Mouse (Mus musculus): ENCODE data around the gene Exoc2. TPM values are rescaled to one million over a fixed set of nuclear protein-coding genes. Genes with fewer than 3 reads are reported as not detected.

The Exoc2 gene
- 32.2 TPM for polyA plus RNA-seq (2021)

DNA sequence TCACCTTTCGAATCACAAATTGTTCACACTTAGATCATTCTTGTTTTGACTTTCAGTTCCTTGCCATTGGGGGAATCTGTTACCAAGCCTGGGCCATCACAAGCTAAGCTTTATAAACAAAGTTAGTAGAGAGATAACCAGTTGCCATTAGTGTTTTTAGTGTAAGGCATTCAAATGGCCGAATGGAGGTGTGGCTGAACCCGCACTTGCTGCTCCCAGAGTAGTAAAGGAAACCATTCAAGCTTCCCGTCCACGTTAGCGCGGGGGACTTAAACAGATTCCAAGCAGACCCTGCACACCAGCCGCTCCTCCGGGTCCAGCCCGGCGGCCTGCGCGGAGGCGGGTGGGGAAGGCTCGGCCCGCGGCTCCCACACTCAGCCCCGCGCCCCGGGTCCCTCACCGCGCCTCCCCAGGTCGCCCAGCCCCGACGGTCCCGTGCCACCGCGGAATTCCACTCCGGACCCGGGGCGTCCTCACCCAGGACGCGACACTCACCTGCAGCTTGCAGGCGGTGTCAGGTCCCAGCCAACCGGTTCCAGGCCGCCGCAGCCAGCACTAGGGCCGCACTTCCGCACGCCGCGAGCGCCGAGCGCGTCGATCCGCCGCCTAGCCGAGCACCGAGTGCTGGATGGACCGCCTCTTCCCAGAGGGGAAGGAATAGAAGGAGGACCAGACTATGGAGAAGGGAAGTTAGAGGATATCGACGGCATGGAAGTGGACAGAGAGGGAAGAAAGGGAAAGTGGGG lies at the start of gene Exoc2, which contains the start of gene Gm5447:
Gene Exoc2 (minus strand): TSS at position 593 of the 746 bp plus-strand sequence.
Gene Gm5447 (plus strand): TSS at position 704 of the 746 bp plus-strand sequence.
- no peak for DNase-seq (ENCODE audit: low read depth, low spot score)
- in situ Hi-C loops (cut with MboI; ENCODE audit: low pct_unique_long_range_greater_than_20kb), result no loop called here
- no peak for TF ChIP-seq CTCF (IDR thresholded peaks at IDR 0.05)

DNA sequence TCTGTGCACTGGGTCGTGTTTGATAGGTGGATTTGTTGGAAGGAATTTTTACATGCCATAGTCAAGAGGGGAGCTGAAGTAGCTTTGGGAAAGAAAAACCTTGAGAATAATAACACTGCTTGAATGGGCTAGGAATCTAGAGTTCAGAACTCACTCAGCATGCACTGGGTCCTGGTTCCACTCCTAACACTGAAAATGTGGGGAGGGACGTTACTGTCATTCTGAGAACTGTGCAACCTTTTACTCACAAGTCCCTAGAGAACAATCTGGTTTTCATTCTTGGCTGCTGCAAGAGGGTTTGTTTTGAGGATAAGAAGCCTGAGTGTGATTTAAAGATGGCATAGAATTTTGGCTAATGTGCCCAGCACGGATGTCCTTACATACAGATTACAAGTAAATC lies 49.8 kb upstream of the Exoc2 start:
- no peak for TF ChIP-seq CTCF (IDR thresholded peaks at IDR 0.05)
- POLR2A ChIA-PET, result no interaction called here

More for the DNA sequence above, at the start of gene Exoc2, which contains the start of gene Gm5447:
- CTCF ChIA-PET, result no interaction called here
- ATAC-seq, result peak; percentile 91
- POLR2A ChIA-PET, result interaction anchor here (1.3 kb wide), 1 partner anchor 11 kb away, joined by 3 read pairs; no protein-coding TSS in a partner anchor
- no peaks in the 10 kb centered on the region for H3K27me3 ChIP-seq

GRCm38 (mm10) chr13:31021927-31022326 lies 48.0 kb upstream of the Exoc2 start:
- ATAC-seq, result no peak
- H3K27me3 ChIP-seq, result peaks cover 40% of the 10 kb centered on the region
- in situ Hi-C loops (cut with MboI; ENCODE audit: low pct_unique_long_range_greater_than_20kb), result no loop called here
- ChIA-PET POLR2A (no interaction called here), CTCF (no interaction called here)
- TF ChIP-seq CTCF (IDR thresholded peaks at IDR 0.05), result no peak
- no peak for DNase-seq (ENCODE audit: low read depth, low spot score)

More for the DNA sequence above, 49.8 kb upstream of the Exoc2 start:
- in situ Hi-C loops (cut with MboI; ENCODE audit: low pct_unique_long_range_greater_than_20kb), result no loop called here
- ATAC-seq (no peak), DNase-seq (ENCODE audit: low read depth, low spot score) (no peak)
- CTCF ChIA-PET, result no interaction called here
- H3K27me3 ChIP-seq, result peaks cover 40% of the 10 kb centered on the region

- in situ Hi-C loops (cut with MboI; ENCODE audit: low pct_unique_long_range_greater_than_20kb), result no loop called here
- ATAC-seq, result no peak
- CTCF ChIA-PET, result no interaction called here
- DNase-seq (ENCODE audit: low read depth, low spot score), result no peak
- H3K27me3 ChIP-seq, result peaks cover 40% of the 10 kb centered on the region
- POLR2A ChIA-PET, result no interaction called here
- no peak for TF ChIP-seq CTCF (IDR thresholded peaks at IDR 0.05)
Observed at GRCm38 (mm10) chr13:31021514-31021913, 47.6 kb upstream of the Exoc2 start.

- TF ChIP-seq CTCF (IDR thresholded peaks at IDR 0.05), result no peak
- in situ Hi-C loops (cut with MboI; ENCODE audit: low pct_unique_long_range_greater_than_20kb), result no loop called here
- DNase-seq (ENCODE audit: low read depth, low spot score) (no peak), ATAC-seq (no peak)
- POLR2A ChIA-PET, result no interaction called here
- peaks cover 16% of the 10 kb centered on the region for H3K27me3 ChIP-seq
- CTCF ChIA-PET, result no interaction called here
Observed at GRCm38 (mm10) chr13:31017545-31017944, 43.7 kb upstream of the Exoc2 start.

DNA sequence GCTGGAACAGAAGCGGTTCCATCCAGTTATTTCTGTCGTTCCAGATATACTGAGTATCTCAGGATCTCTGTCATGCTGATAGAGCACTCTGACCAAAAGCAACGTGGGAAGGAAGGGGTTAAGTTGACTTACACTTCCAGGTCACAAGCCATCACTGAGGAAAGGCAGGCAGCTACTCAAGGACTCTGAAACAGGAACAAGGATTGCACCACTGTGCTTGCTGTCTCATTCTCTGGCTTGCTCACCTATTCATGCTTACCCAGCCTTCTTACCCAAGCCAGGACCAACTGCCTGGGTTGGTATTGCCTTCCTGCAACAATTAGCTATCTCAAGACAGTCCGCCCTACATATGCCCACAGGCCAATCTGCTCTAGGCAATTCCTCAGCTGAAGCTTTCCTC lies 31.1 kb upstream of the Exoc2 start:
- ChIA-PET POLR2A (no interaction called here), CTCF (interaction anchor here (1.0 to 1.1 kb wide), 2 partner anchors 11 to 24 kb away, joined by 3 read pairs; no protein-coding TSS in a partner anchor)
- ATAC-seq (no peak), DNase-seq (ENCODE audit: low read depth, low spot score) (no peak)
- in situ Hi-C loops (cut with MboI; ENCODE audit: low pct_unique_long_range_greater_than_20kb), result no loop called here
- peaks cover 11% of the 10 kb centered on the region for H3K27me3 ChIP-seq
- no peak for TF ChIP-seq CTCF (IDR thresholded peaks at IDR 0.05)

- ChIA-PET POLR2A (no interaction called here), CTCF (no interaction called here)
- DNase-seq (ENCODE audit: low read depth, low spot score), result no peak
- no peak for TF ChIP-seq CTCF (IDR thresholded peaks at IDR 0.05)
- ATAC-seq, result no peak
- in situ Hi-C loops (cut with MboI; ENCODE audit: low pct_unique_long_range_greater_than_20kb), result no loop called here
- peaks cover 11% of the 10 kb centered on the region for H3K27me3 ChIP-seq
Observed at GRCm38 (mm10) chr13:31004458-31004857, 30.6 kb upstream of the Exoc2 start.

DNA sequence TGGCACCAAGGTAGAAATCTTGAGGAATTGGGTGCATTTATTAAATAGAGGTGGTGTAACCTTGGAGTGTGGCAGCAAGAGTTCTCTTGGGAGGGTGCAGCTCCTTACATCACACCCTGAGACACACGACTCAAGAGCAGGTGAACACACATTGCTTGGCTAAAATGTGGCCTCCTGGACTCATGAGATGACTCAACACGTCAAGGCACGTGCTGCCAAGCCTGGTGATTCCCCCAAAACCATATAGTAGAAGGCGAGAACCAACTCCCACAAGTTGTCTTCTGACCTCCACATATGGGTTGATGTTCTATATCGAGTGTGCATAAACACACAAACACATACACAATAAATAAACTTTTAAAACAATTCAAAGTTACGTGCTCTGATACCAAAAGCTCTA lies 25.9 kb upstream of the Exoc2 start:
- in situ Hi-C loops (cut with MboI; ENCODE audit: low pct_unique_long_range_greater_than_20kb), result loop anchor here (10.0 kb wide), 1 partner anchor 655 kb away; no protein-coding TSS in a partner anchor
- CTCF ChIA-PET, result no interaction called here
- H3K27me3 ChIP-seq, result peaks cover 24% of the 10 kb centered on the region
- no peak for TF ChIP-seq CTCF (IDR thresholded peaks at IDR 0.05)
- DNase-seq (ENCODE audit: low read depth, low spot score) (no peak), ATAC-seq (no peak)
- POLR2A ChIA-PET, result no interaction called here

GRCm38 (mm10) chr13:30997526-30998253 lies 23.8 kb upstream of the Exoc2 start:
- no peak for TF ChIP-seq CTCF (IDR thresholded peaks at IDR 0.05)
- ChIA-PET POLR2A (no interaction called here), CTCF (interaction anchor here (0.7 to 1.3 kb wide), 2 partner anchors 85 to 192 kb away, joined by 3 to 4 read pairs; no protein-coding TSS in a partner anchor)
- ATAC-seq, result no peak
- peaks cover 24% of the 10 kb centered on the region for H3K27me3 ChIP-seq
- in situ Hi-C loops (cut with MboI; ENCODE audit: low pct_unique_long_range_greater_than_20kb), result loop anchor here (10.0 kb wide), 1 partner anchor 657 kb away; no protein-coding TSS in a partner anchor
- no peak for DNase-seq (ENCODE audit: low read depth, low spot score)

- ChIA-PET CTCF (interaction anchor here (1.0 to 1.8 kb wide), 9 partner anchors 9 to 665 kb away, joined by 3 to 13 read pairs (median 4); no protein-coding TSS in a partner anchor), POLR2A (no interaction called here)
- in situ Hi-C loops (cut with MboI; ENCODE audit: low pct_unique_long_range_greater_than_20kb), result loop anchor here (10.0 kb wide), 1 partner anchor 660 kb away; no protein-coding TSS in a partner anchor
- no peak for TF ChIP-seq CTCF (IDR thresholded peaks at IDR 0.05)
- H3K27me3 ChIP-seq, result peaks cover 17% of the 10 kb centered on the region
- ATAC-seq, result no peak
- no peak for DNase-seq (ENCODE audit: low read depth, low spot score)
Observed at GRCm38 (mm10) chr13:30994249-30994858, 20.5 kb upstream of the Exoc2 start.
